Mouse (Mus musculus) midbrain, postnatal 0 days (tissue): Measurements from ENCODE around the gene Pde1b. TPM values are rescaled to one million over a fixed set of nuclear protein-coding genes. Genes with fewer than 3 reads are reported as not detected.

Experiments
- ATAC-seq: fragments of 200-750 bp; cut with Nextera tagmentation; 2 replicates; pipeline ENCODE4 v1.8.0; 2017; ENCODE audit warnings: moderate number of reproducible peaks, mild to moderate bottlenecking, moderate TSS enrichment, moderate library complexity; ENCODE audit not compliant: low FRiP score
- DNase-seq: peaks from one replicate; pipeline ENCODE4 v3.0.0-alpha.2; 2015; ENCODE audit warnings: low spot score
- H3K27ac ChIP-seq: fragments of 300-500 bp; sonication (generic); 2 replicates; pipeline ENCODE4 v1.5.1; 2014; ENCODE audit warnings: low read depth, mild to moderate bottlenecking, low read length, mixed read lengths
- H3K27me3 ChIP-seq: fragments of 300-500 bp; sonication (generic); 2 replicates; pipeline ENCODE4 v1.6.1; 2014; ENCODE audit warnings: low read length, control low read depth, mixed read lengths; ENCODE audit not compliant: insufficient read depth
- H3K36me3 ChIP-seq: fragments of 300-500 bp; sonication (generic); 2 replicates; pipeline ENCODE4 v1.6.1; 2014; ENCODE audit warnings: low read length, control low read depth, mixed read lengths; ENCODE audit not compliant: insufficient read depth
- H3K4me1 ChIP-seq: fragments of 300-500 bp; sonication (generic); 2 replicates; pipeline ENCODE4 v1.6.1; 2014; ENCODE audit warnings: mild to moderate bottlenecking, control low read depth, antibody characterized with exemption, low read length, mixed read lengths; ENCODE audit not compliant: insufficient read depth
- H3K4me2 ChIP-seq: fragments of 300-500 bp; sonication (generic); 2 replicates; pipeline ENCODE4 v1.6.1; 2014; ENCODE audit warnings: low read depth, mild to moderate bottlenecking, low read length, mixed read lengths; ENCODE audit not compliant: poor library complexity, severe bottlenecking
- H3K4me3 ChIP-seq: fragments of 300-500 bp; sonication (generic); 2 replicates; pipeline ENCODE4 v1.5.1; 2014; ENCODE audit warnings: low read depth, mild to moderate bottlenecking, low read length, moderate library complexity
- H3K9ac ChIP-seq: fragments of 300-500 bp; sonication (generic); replicated peaks from 2 replicates; pipeline ENCODE4 v1.6.1; 2014; ENCODE audit warnings: mild to moderate bottlenecking, low read length, moderate library complexity, mixed read lengths; ENCODE audit not compliant: poor library complexity, severe bottlenecking
- H3K9me3 ChIP-seq: fragments of 300-500 bp; sonication (generic); 2 replicates; pipeline ENCODE4 v1.6.1; 2016; ENCODE audit warnings: low read length, control low read depth
- CTCF ChIP-seq: IDR thresholded peaks from 2 replicates; pipeline ENCODE4 v1.5.1; 2016; ENCODE audit warnings: antibody characterized with exemption, mild to moderate bottlenecking
- WGBS: fragments of 180-500 bp; shearing (Covaris S2); extraction: QIAGEN DNeasy Blood & Tissue Kit; methylation state at CpG from one replicate; pipeline ENCODE4 v1.1.7; 2014; 5-methylcytosine and 5-hydroxymethylcytosine counted together
- polyA plus RNA-seq: library from polyadenylated mRNA; unstranded; fragments of >200 nt; fragmentation: Nextera tagmentation; extraction: Ambion mirVana; gene quantifications from 2 replicates; pipeline ENCODE4 v1.2.1, GENCODE M21; 2015
- total RNA-seq: library from RNA; depleted of rRNA; stranded (reverse); fragments of >200 nt; gene quantifications from 2 replicates; pipeline ENCODE4 v1.2.3, GENCODE M21; 2014

Pde1b gene
- total and polyA plus RNA-seq, 2 experiments from 2014 or later = 69.3 to 112 TPM

DNA sequence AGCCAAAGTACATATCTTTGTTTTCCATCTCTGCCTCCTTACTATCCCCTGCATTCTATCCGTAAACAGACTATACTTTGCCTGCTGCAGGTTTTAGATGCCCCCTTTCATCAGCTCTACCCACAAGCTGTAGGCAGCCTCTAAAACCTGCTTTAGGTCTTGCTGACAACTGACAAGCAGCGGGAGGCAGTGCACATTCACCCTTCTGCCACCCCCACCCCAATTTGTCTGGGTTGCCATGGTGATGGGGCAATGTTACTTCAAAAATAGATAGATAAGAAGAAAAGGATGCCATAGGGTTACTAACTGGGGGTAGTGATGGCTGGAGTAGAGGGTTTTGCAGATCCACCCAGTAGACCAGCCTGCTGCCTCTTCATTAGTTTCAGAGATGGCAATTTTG is 18.3 kb upstream of the Pde1b start:
- peak overlapping the region; percentile 48 for H3K27ac ChIP-seq
- H3K9ac ChIP-seq = no peak overlapping the region
- peaks cover 2% of the 10 kb centered on the region; the same call in 1 of the 2 replicates for H3K4me1 ChIP-seq
- no peak for TF ChIP-seq CTCF
- no peaks in the 10 kb centered on the region for H3K27me3 ChIP-seq
- WGBS = 16% methylated on average over 2 of the region's 2 CpGs
- no peaks in the 10 kb centered on the region for H3K36me3 ChIP-seq
- no peak for DNase-seq
- H3K9me3 ChIP-seq = no peaks in the 10 kb centered on the region
- H3K4me2 ChIP-seq = no peak overlapping the region
- H3K4me3 ChIP-seq = no peak overlapping the region
- peak; percentile 41; the same call in 1 of the 2 replicates for ATAC-seq

GRCm38 (mm10) chr15:103485106-103485505 is 17.7 kb upstream of the Pde1b start:
- no peak for TF ChIP-seq CTCF
- DNase-seq (no peak), ATAC-seq (no peak; the same call in 1 of the 2 replicates)
- Histone ChIP-seq H3K36me3 (no peaks in the 10 kb centered on the region), H3K9me3 (no peaks in the 10 kb centered on the region), H3K4me1 (peaks cover 2% of the 10 kb centered on the region; the same call in 1 of the 2 replicates), H3K9ac (no peak overlapping the region), H3K27me3 (no peaks in the 10 kb centered on the region), H3K4me2 (no peak overlapping the region), H3K4me3 (no peak overlapping the region), H3K27ac (no peak overlapping the region)
- 19% methylated on average over 3 of the region's 3 CpGs for WGBS

DNA sequence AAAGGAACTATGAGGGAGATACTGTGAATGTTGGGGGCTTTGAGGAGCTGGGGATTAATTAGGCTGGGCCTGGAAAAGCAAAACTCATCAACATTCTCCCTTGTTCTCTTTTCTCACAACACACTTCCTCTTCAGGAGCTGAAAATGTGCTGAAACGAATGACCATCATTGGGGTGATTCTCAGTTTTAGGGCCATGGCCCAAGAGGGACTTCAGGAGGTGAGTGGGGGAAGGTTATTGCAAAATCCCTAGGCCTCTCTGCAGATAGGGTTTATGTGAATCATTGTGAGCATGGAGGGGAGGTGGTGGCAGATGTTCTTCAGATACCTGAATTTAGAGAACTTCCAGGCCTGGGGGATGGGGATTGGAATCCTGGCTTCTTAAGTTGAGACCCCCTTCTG is 16.2 kb upstream of the Pde1b start:
- Histone ChIP-seq H3K36me3 (no peaks in the 10 kb centered on the region), H3K27me3 (no peaks in the 10 kb centered on the region), H3K4me3 (no peak overlapping the region), H3K27ac (no peak overlapping the region), H3K9me3 (no peaks in the 10 kb centered on the region), H3K4me2 (no peak overlapping the region), H3K4me1 (peaks cover 2% of the 10 kb centered on the region; the same call in 1 of the 2 replicates), H3K9ac (no peak overlapping the region)
- no peak for TF ChIP-seq CTCF
- ATAC-seq (no peak), DNase-seq (no peak)
- WGBS = 74% methylated on average over 1 of the region's 1 CpGs

DNA sequence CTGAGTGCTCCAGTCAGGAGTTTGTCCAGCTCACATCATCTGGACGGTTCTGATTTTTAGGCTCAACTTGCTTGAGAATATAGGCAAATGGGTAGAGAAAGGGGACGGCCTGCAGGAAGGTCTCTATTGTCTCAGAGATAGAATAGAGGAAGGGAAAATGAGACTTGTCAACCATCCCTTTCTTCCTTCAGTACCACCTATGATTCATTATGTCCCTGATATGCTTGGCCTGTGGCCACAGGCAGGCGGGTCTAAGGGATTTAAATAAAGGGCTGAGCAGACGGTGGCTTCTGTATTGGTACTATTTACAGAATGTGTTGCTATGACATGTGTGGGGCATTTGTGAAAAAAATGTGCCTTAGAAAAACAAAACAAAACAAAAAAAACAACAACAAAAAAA is 14.5 kb upstream of the Pde1b start:
- Histone ChIP-seq H3K4me3 (no peak overlapping the region), H3K27me3 (no peaks in the 10 kb centered on the region), H3K36me3 (no peaks in the 10 kb centered on the region), H3K9ac (no peak overlapping the region), H3K9me3 (no peaks in the 10 kb centered on the region), H3K4me1 (peaks cover 4% of the 10 kb centered on the region), H3K4me2 (no peak overlapping the region), H3K27ac (no peak overlapping the region)
- TF ChIP-seq CTCF = no peak
- no peak for ATAC-seq
- 54% methylated on average over 4 of the region's 4 CpGs for WGBS
- no peak for DNase-seq

- Histone ChIP-seq H3K4me2 (no peak overlapping the region), H3K9me3 (no peaks in the 10 kb centered on the region), H3K36me3 (no peaks in the 10 kb centered on the region), H3K27me3 (no peaks in the 10 kb centered on the region), H3K9ac (no peak overlapping the region), H3K4me3 (no peak overlapping the region), H3K4me1 (peaks cover 2% of the 10 kb centered on the region; the same call in 1 of the 2 replicates), H3K27ac (no peak overlapping the region)
- 76% methylated on average over 10 of the region's 10 CpGs for WGBS
- DNase-seq (no peak), ATAC-seq (no peak)
- TF ChIP-seq CTCF = no peak
Measured at GRCm38 (mm10) chr15:103496204-103497140, 6.4 kb upstream of the Pde1b start.

DNA sequence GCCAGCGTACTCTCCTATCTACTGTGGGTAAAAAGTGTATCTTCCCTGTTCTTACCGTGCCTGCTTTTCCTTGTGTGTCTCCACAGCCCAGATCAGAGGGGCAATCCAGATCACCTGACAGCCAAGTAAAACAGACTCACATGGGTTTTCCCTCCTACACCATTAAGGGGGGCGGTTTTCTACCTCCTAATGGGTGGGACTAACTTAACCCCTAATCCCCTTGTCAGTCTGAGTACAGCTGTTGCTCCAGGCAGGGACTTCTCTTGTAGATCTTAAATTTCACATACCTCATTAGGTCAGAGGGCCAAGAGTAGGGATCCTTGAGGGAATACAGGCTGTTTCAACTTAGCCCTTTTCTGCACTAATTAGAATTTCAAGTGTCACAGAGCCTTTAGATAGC is 4.7 kb upstream of the Pde1b start:
- H3K27me3 ChIP-seq = no peaks in the 10 kb centered on the region
- no peak for TF ChIP-seq CTCF
- DNase-seq (no peak), ATAC-seq (no peak)
- H3K9ac ChIP-seq = no peak overlapping the region
- no peak overlapping the region for H3K4me2 ChIP-seq
- no peak overlapping the region for H3K4me3 ChIP-seq
- no peaks in the 10 kb centered on the region for H3K36me3 ChIP-seq
- H3K9me3 ChIP-seq = no peaks in the 10 kb centered on the region
- 37% methylated on average over 3 of the region's 3 CpGs for WGBS
- H3K4me1 ChIP-seq = no peaks in the 10 kb centered on the region
- H3K27ac ChIP-seq = no peak overlapping the region
